Mouse (Mus musculus): ENCODE results near the gene Them5. TPM values are rescaled to one million over a fixed set of nuclear protein-coding genes. Genes with fewer than 3 reads are reported as not detected.

Gene Them5
- polyA plus RNA-seq, 1 experiment, result not detected

GRCm38 (mm10) chr3:94368631-94369030 is 26.7 kb downstream of the Them5 start:
- no peak for TF ChIP-seq POLR2A (IDR thresholded peaks at IDR 0.05; ENCODE audit: low read depth, low read length)
- H3K4me3 ChIP-seq (ENCODE audit: insufficient read depth, low read length), result no peak overlapping the region
- no peaks in the 10 kb centered on the region; the same call in 1 of the 2 replicates for H3K4me1 ChIP-seq (ENCODE audit: control insufficient read depth, insufficient read depth, low read length)
- H3K27ac ChIP-seq (ENCODE audit: insufficient read depth, low read length), result no peak overlapping the region

- H3K4me3 ChIP-seq (ENCODE audit: insufficient read depth, low read length), result no peak overlapping the region
- no peaks in the 10 kb centered on the region; the same call in 1 of the 2 replicates for H3K4me1 ChIP-seq (ENCODE audit: control insufficient read depth, insufficient read depth, low read length)
- H3K27ac ChIP-seq (ENCODE audit: insufficient read depth, low read length), result no peak overlapping the region
- TF ChIP-seq CTCF (IDR thresholded peaks at IDR 0.05; ENCODE audit: borderline replicate concordance, insufficient read depth, low read length), result no peak
- TF ChIP-seq POLR2A (IDR thresholded peaks at IDR 0.05; ENCODE audit: low read depth, low read length), result no peak
Observed at GRCm38 (mm10) chr3:94369709-94370108, 27.8 kb downstream of the Them5 start.

- no peak overlapping the region for H3K4me3 ChIP-seq (ENCODE audit: insufficient read depth, low read length)
- no peaks in the 10 kb centered on the region; the same call in 1 of the 2 replicates for H3K4me1 ChIP-seq (ENCODE audit: control insufficient read depth, insufficient read depth, low read length)
- TF ChIP-seq CTCF (IDR thresholded peaks at IDR 0.05; ENCODE audit: borderline replicate concordance, insufficient read depth, low read length) (no peak), POLR2A (IDR thresholded peaks at IDR 0.05; ENCODE audit: low read depth, low read length) (no peak)
- no peak overlapping the region for H3K27ac ChIP-seq (ENCODE audit: insufficient read depth, low read length)
Observed at GRCm38 (mm10) chr3:94371637-94372036, 29.7 kb downstream of the Them5 start.

- Histone ChIP-seq H3K4me1 (ENCODE audit: control insufficient read depth, insufficient read depth, low read length) (no peaks in the 10 kb centered on the region; the same call in 1 of the 2 replicates), H3K4me3 (ENCODE audit: insufficient read depth, low read length) (no peak overlapping the region), H3K27ac (ENCODE audit: insufficient read depth, low read length) (no peak overlapping the region)
- TF ChIP-seq CTCF (IDR thresholded peaks at IDR 0.05; ENCODE audit: borderline replicate concordance, insufficient read depth, low read length), result no peak
Observed at GRCm38 (mm10) chr3:94372038-94372437, 30.1 kb downstream of the Them5 start.

- no peaks in the 10 kb centered on the region; the same call in 1 of the 2 replicates for H3K4me1 ChIP-seq (ENCODE audit: control insufficient read depth, insufficient read depth, low read length)
- no peak within 1 kb of the TSS for H3K4me3 ChIP-seq (ENCODE audit: insufficient read depth, low read length)
- no peak within 1 kb of the TSS for H3K27ac ChIP-seq (ENCODE audit: insufficient read depth, low read length)
- TF ChIP-seq CTCF (IDR thresholded peaks at IDR 0.05; ENCODE audit: borderline replicate concordance, insufficient read depth, low read length) (no peak), POLR2A (IDR thresholded peaks at IDR 0.05; ENCODE audit: low read depth, low read length) (no peak)
Observed at GRCm38 (mm10) chr3:94372641-94373040, 30.7 kb downstream of the Them5 start, which contains the start of gene Rorc. Gene Rorc, plus strand, starts transcription at chr3:94372794.

- TF ChIP-seq CTCF (IDR thresholded peaks at IDR 0.05; ENCODE audit: borderline replicate concordance, insufficient read depth, low read length) (no peak), POLR2A (IDR thresholded peaks at IDR 0.05; ENCODE audit: low read depth, low read length) (no peak)
- no peaks in the 10 kb centered on the region; the same call in 1 of the 2 replicates for H3K4me1 ChIP-seq (ENCODE audit: control insufficient read depth, insufficient read depth, low read length)
- no peak overlapping the region for H3K4me3 ChIP-seq (ENCODE audit: insufficient read depth, low read length)
- H3K27ac ChIP-seq (ENCODE audit: insufficient read depth, low read length), result no peak overlapping the region
Observed at GRCm38 (mm10) chr3:94373090-94373489, 31.2 kb downstream of the Them5 start.

- Histone ChIP-seq H3K4me1 (ENCODE audit: control insufficient read depth, insufficient read depth, low read length) (no peaks in the 10 kb centered on the region; the same call in 1 of the 2 replicates), H3K27ac (ENCODE audit: insufficient read depth, low read length) (no peak overlapping the region), H3K4me3 (ENCODE audit: insufficient read depth, low read length) (no peak overlapping the region)
- no peak for TF ChIP-seq POLR2A (IDR thresholded peaks at IDR 0.05; ENCODE audit: low read depth, low read length)
- TF ChIP-seq CTCF (IDR thresholded peaks at IDR 0.05; ENCODE audit: borderline replicate concordance, insufficient read depth, low read length), result no peak
Observed at GRCm38 (mm10) chr3:94373597-94374011, 31.7 kb downstream of the Them5 start.

- H3K4me3 ChIP-seq (ENCODE audit: insufficient read depth, low read length), result no peak overlapping the region
- no peaks in the 10 kb centered on the region; the same call in none of the 2 replicates for H3K4me1 ChIP-seq (ENCODE audit: control insufficient read depth, insufficient read depth, low read length)
- no peak overlapping the region for H3K27ac ChIP-seq (ENCODE audit: insufficient read depth, low read length)
- no peak for TF ChIP-seq POLR2A (IDR thresholded peaks at IDR 0.05; ENCODE audit: low read depth, low read length)
Observed at GRCm38 (mm10) chr3:94374636-94375035, 32.7 kb downstream of the Them5 start.

- Histone ChIP-seq H3K4me3 (ENCODE audit: insufficient read depth, low read length) (no peak overlapping the region), H3K27ac (ENCODE audit: insufficient read depth, low read length) (no peak overlapping the region), H3K4me1 (ENCODE audit: control insufficient read depth, insufficient read depth, low read length) (no peaks in the 10 kb centered on the region; the same call in none of the 2 replicates)
- TF ChIP-seq POLR2A (IDR thresholded peaks at IDR 0.05; ENCODE audit: low read depth, low read length) (no peak), CTCF (IDR thresholded peaks at IDR 0.05; ENCODE audit: borderline replicate concordance, insufficient read depth, low read length) (no peak)
Observed at GRCm38 (mm10) chr3:94375146-94375545, 33.2 kb downstream of the Them5 start.

GRCm38 (mm10) chr3:94375861-94376260 is 34.0 kb downstream of the Them5 start:
- Histone ChIP-seq H3K4me3 (ENCODE audit: insufficient read depth, low read length) (no peak overlapping the region), H3K27ac (ENCODE audit: insufficient read depth, low read length) (no peak overlapping the region), H3K4me1 (ENCODE audit: control insufficient read depth, insufficient read depth, low read length) (no peaks in the 10 kb centered on the region; the same call in none of the 2 replicates)
- TF ChIP-seq CTCF (IDR thresholded peaks at IDR 0.05; ENCODE audit: borderline replicate concordance, insufficient read depth, low read length) (no peak), POLR2A (IDR thresholded peaks at IDR 0.05; ENCODE audit: low read depth, low read length) (no peak)

All from embryonic fibroblast, embryonic 13.5 days (primary cell).